Mouse (Mus musculus) midbrain, embryonic 14.5 days (tissue): ENCODE results near the gene Tmem106c. TPM values are rescaled to one million over a fixed set of nuclear protein-coding genes. Genes with fewer than 3 reads are reported as not detected.

Experiments
- ATAC-seq: fragments of 200-750 bp; cut with Nextera tagmentation; 2 replicates; pipeline ENCODE4 v1.8.0; 2017; ENCODE audit warnings: moderate number of reproducible peaks, moderate library complexity; ENCODE audit not compliant: low FRiP score, low TSS enrichment
- DNase-seq: peaks from one replicate; pipeline ENCODE4 v3.0.0-alpha.2; 2015
- H3K27ac ChIP-seq: fragments of 300-500 bp; sonication (generic); replicated peaks from 2 replicates; pipeline ENCODE4 v1.5.1; 2014; ENCODE audit warnings: mild to moderate bottlenecking, low read depth, low read length, moderate library complexity
- H3K27me3 ChIP-seq: fragments of 300-500 bp; sonication (generic); 2 replicates; pipeline ENCODE4 v1.6.1; 2014; ENCODE audit warnings: low read length, control low read depth, mixed read lengths; ENCODE audit not compliant: control insufficient read depth, insufficient read depth
- H3K36me3 ChIP-seq: fragments of 300-500 bp; sonication (generic); 2 replicates; pipeline ENCODE4 v1.6.1; 2014; ENCODE audit warnings: low read length, control low read depth; ENCODE audit not compliant: control insufficient read depth, insufficient read depth
- H3K4me1 ChIP-seq: fragments of 300-500 bp; sonication (generic); 2 replicates; pipeline ENCODE4 v1.6.1; 2014; ENCODE audit warnings: mild to moderate bottlenecking, antibody characterized with exemption, low read length, control low read depth; ENCODE audit not compliant: control insufficient read depth, insufficient read depth
- H3K4me2 ChIP-seq: fragments of 300-500 bp; sonication (generic); 2 replicates; pipeline ENCODE4 v1.6.1; 2014; ENCODE audit warnings: mild to moderate bottlenecking, low read length, moderate library complexity
- H3K4me3 ChIP-seq: fragments of 300-500 bp; sonication (generic); replicated peaks from 2 replicates; pipeline ENCODE4 v1.5.1; 2014; ENCODE audit warnings: low read depth, low read length
- H3K9ac ChIP-seq: fragments of 300-500 bp; sonication (generic); replicated peaks from 2 replicates; pipeline ENCODE4 v1.6.1; 2014; ENCODE audit warnings: mild to moderate bottlenecking, low read length, moderate library complexity
- H3K9me3 ChIP-seq: fragments of 300-500 bp; sonication (generic); 2 replicates; pipeline ENCODE4 v1.6.1; 2016; ENCODE audit warnings: low read length, control low read depth, mixed read lengths; ENCODE audit not compliant: control insufficient read depth
- WGBS: fragments of 180-500 bp; shearing (Covaris S2); extraction: QIAGEN DNeasy Blood & Tissue Kit; methylation state at CpG from one replicate; pipeline ENCODE4 v1.1.7; 2014; 5-methylcytosine and 5-hydroxymethylcytosine counted together
- polyA plus RNA-seq: library from polyadenylated mRNA; unstranded; fragments of >200 nt; fragmentation: Nextera tagmentation; extraction: Ambion mirVana; gene quantifications from 2 replicates; pipeline ENCODE4 v1.2.1, GENCODE M21; 2014

The Tmem106c gene
- polyA plus RNA-seq, 1 experiment from 2014 or later = 63.6 TPM

- H3K9ac ChIP-seq = no peak overlapping the region
- 22% methylated on average over 7 of the region's 7 CpGs for WGBS
- ATAC-seq = no peak
These were observed 15.3 kb upstream of the Tmem106c start for GRCm38 (mm10) chr15:97948720-97949119.

GRCm38 (mm10) chr15:97949706-97950105 is 14.3 kb upstream of the Tmem106c start:
- no peak overlapping the region for H3K27ac ChIP-seq
- WGBS = 82% methylated on average over 3 of the region's 3 CpGs
- DNase-seq (no peak), ATAC-seq (no peak)
- H3K9ac ChIP-seq = no peak overlapping the region
- no peak overlapping the region for H3K4me3 ChIP-seq
- no peak overlapping the region for H3K4me2 ChIP-seq
- no peaks in the 10 kb centered on the region for H3K4me1 ChIP-seq
- no peaks in the 10 kb centered on the region for H3K36me3 ChIP-seq
- H3K9me3 ChIP-seq = no peaks in the 10 kb centered on the region
- H3K27me3 ChIP-seq = no peaks in the 10 kb centered on the region

More at GRCm38 (mm10) chr15:97948720-97949119, 15.3 kb upstream of the Tmem106c start:
- Histone ChIP-seq H3K4me3 (no peak overlapping the region), H3K27ac (no peak overlapping the region), H3K27me3 (no peaks in the 10 kb centered on the region), H3K4me2 (no peak overlapping the region), H3K9me3 (no peaks in the 10 kb centered on the region), H3K4me1 (no peaks in the 10 kb centered on the region), H3K36me3 (no peaks in the 10 kb centered on the region)
- peak; percentile 28 for DNase-seq

GRCm38 (mm10) chr15:97950240-97950639 is 13.8 kb upstream of the Tmem106c start:
- H3K36me3 ChIP-seq = no peaks in the 10 kb centered on the region
- 84% methylated on average over 7 of the region's 7 CpGs for WGBS
- DNase-seq = no peak
- no peaks in the 10 kb centered on the region for H3K27me3 ChIP-seq
- H3K27ac ChIP-seq = no peak overlapping the region
- H3K4me3 ChIP-seq = no peak overlapping the region
- H3K4me2 ChIP-seq = no peak overlapping the region
- no peaks in the 10 kb centered on the region for H3K4me1 ChIP-seq
- no peaks in the 10 kb centered on the region for H3K9me3 ChIP-seq
- no peak for ATAC-seq
- no peak overlapping the region for H3K9ac ChIP-seq

- DNase-seq = peak; percentile 93
- Histone ChIP-seq H3K9ac (no peak overlapping the region), H3K4me3 (no peak overlapping the region), H3K4me2 (peak overlapping the region; percentile 31; the same call in 1 of the 2 replicates), H3K4me1 (no peaks in the 10 kb centered on the region), H3K9me3 (no peaks in the 10 kb centered on the region), H3K27me3 (no peaks in the 10 kb centered on the region), H3K36me3 (no peaks in the 10 kb centered on the region), H3K27ac (no peak overlapping the region)
- peak; percentile 31; the same call in 1 of the 2 replicates for ATAC-seq
- WGBS = 16% methylated on average over 16 of the region's 16 CpGs
These were observed 11.7 kb upstream of the Tmem106c start for GRCm38 (mm10) chr15:97952137-97952888.

- H3K9me3 ChIP-seq = no peaks in the 10 kb centered on the region
- H3K27ac ChIP-seq = no peak overlapping the region
- no peak for ATAC-seq
- WGBS = 76% methylated on average over 4 of the region's 4 CpGs
- H3K9ac ChIP-seq = no peak overlapping the region
- H3K36me3 ChIP-seq = no peaks in the 10 kb centered on the region
- no peak for DNase-seq
- no peak overlapping the region for H3K4me2 ChIP-seq
- H3K4me1 ChIP-seq = no peaks in the 10 kb centered on the region
- H3K27me3 ChIP-seq = no peaks in the 10 kb centered on the region
- no peak overlapping the region for H3K4me3 ChIP-seq
These were observed 11.2 kb upstream of the Tmem106c start for GRCm38 (mm10) chr15:97952889-97953189.

GRCm38 (mm10) chr15:97954671-97955070 is 9.3 kb upstream of the Tmem106c start:
- DNase-seq = no peak
- ATAC-seq = no peak
- Histone ChIP-seq H3K9ac (no peak overlapping the region), H3K4me2 (no peak overlapping the region), H3K36me3 (no peaks in the 10 kb centered on the region), H3K4me1 (no peaks in the 10 kb centered on the region), H3K27ac (no peak overlapping the region), H3K27me3 (no peaks in the 10 kb centered on the region), H3K9me3 (no peaks in the 10 kb centered on the region), H3K4me3 (no peak overlapping the region)
- 86% methylated on average over 8 of the region's 8 CpGs for WGBS

GRCm38 (mm10) chr15:97955286-97955685 is 8.7 kb upstream of the Tmem106c start:
- Histone ChIP-seq H3K9me3 (no peaks in the 10 kb centered on the region), H3K4me2 (no peak overlapping the region), H3K27ac (no peak overlapping the region), H3K4me3 (no peak overlapping the region), H3K4me1 (no peaks in the 10 kb centered on the region), H3K9ac (no peak overlapping the region), H3K27me3 (no peaks in the 10 kb centered on the region), H3K36me3 (no peaks in the 10 kb centered on the region)
- WGBS = 75% methylated on average over 1 of the region's 1 CpGs
- ATAC-seq (no peak), DNase-seq (no peak)

GRCm38 (mm10) chr15:97955742-97956141 is 8.3 kb upstream of the Tmem106c start:
- no peaks in the 10 kb centered on the region for H3K9me3 ChIP-seq
- H3K4me1 ChIP-seq = no peaks in the 10 kb centered on the region
- no peak overlapping the region for H3K9ac ChIP-seq
- H3K27ac ChIP-seq = no peak overlapping the region
- H3K36me3 ChIP-seq = no peaks in the 10 kb centered on the region
- H3K4me3 ChIP-seq = no peak overlapping the region
- H3K4me2 ChIP-seq = no peak overlapping the region
- DNase-seq (peak; percentile 48), ATAC-seq (no peak)
- 21% methylated on average over 4 of the region's 4 CpGs for WGBS
- H3K27me3 ChIP-seq = no peaks in the 10 kb centered on the region

- DNase-seq (no peak), ATAC-seq (no peak)
- Histone ChIP-seq H3K27ac (no peak overlapping the region), H3K4me2 (no peak overlapping the region), H3K4me1 (no peaks in the 10 kb centered on the region), H3K9me3 (no peaks in the 10 kb centered on the region), H3K9ac (no peak overlapping the region), H3K27me3 (no peaks in the 10 kb centered on the region), H3K36me3 (no peaks in the 10 kb centered on the region), H3K4me3 (no peak overlapping the region)
- WGBS = 79% methylated on average over 11 of the region's 11 CpGs
These were observed 7.6 kb upstream of the Tmem106c start for GRCm38 (mm10) chr15:97956416-97956815.
